Mouse (Mus musculus): ENCODE results near the gene Uaca.

DNA sequence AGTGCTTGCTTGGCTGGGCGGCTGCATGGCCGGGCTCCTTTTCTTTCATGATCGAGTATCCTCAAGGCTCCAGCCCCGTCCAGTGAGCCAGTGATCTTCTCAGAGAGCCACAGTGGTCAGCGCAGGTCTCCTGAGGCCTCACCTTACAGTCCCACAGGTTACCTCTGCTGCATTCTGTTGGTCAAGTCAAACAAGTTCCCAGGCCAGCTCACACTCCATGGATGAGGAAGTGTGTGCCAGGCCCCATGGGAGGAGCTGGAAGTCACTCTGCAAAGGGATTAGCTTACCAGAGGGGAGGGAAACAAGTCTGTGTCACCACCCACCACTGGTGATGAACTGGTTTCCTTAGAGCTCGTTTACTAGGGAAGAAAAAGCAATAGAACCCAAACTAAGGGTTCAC, 28.3 kb downstream of the Uaca start:
- TF ChIP-seq CTCF (IDR thresholded peaks at IDR 0.05) (no peak), EP300 (IDR thresholded peaks at IDR 0.05) (no peak)

Measured in lung, postnatal 0 days (tissue).